ENCODE assay signal across 14 mouse cellular contexts in the genomic region with DNA sequence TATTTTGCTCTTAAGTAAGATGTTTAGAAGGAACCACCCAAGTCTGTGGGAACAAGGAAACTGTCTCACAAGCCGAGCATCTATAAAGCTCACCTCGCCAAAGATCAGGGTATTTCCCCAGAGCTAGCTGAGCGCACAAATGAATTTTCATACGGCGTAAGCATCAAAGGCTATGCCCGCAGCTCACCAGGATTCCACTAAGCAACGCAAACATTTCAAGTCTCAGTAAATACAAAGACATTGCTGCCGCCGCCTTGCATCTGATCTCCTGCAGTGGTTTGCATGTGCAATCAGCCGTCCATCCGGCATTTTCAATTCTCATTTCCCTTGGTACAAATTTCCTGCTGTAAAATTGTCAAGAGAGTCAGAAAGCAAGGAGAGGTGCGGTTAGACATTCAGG.
DNase-seq lines count a peak whose midpoint lies in the region; ATAC-seq and TF ChIP-seq lines count a peak whose summit lies in the region.
"Had no signal": no experiment of that assay in that cellular context is flagged by ENCODE, and none has a peak within 500 bp of the region (broad histone marks: within the 10 kb centered on the region; RNA-seq: fewer than 3 reads in every experiment).

No protein-coding gene starts in this region.

- H3K4me1 ChIP-seq in lung, embryonic 15.5 days: peaks cover 18% of the 10 kb centered on the region
- H3K4me1 ChIP-seq in forebrain, embryonic 11.5 days (replicated peaks; ENCODE audit: control insufficient read depth, insufficient read depth, low read length): peaks cover 6% of the 10 kb centered on the region; the same call in 1 of the 2 replicates
- H3K4me1 ChIP-seq in hindbrain, postnatal 0 days (ENCODE audit: insufficient read depth, low read length): peaks cover 11% of the 10 kb centered on the region
- 0 out of 2 replicates have a peak, but pooled peaks cover 3% of the 10 kb centered on the region for H3K4me1 ChIP-seq in midbrain, postnatal 0 days (ENCODE audit: insufficient read depth, low read length)
- H3K4me1 ChIP-seq: megakaryocyte, embryonic 14.5 days; neural tube, embryonic 12.5 days had no signal

- peak overlapping the region; percentile 48; the same call in 1 of the 2 replicates for H3K27ac ChIP-seq in lung, embryonic 15.5 days
- H3K27ac ChIP-seq in forebrain, embryonic 11.5 days (ENCODE audit: low read depth, low read length): peak overlapping the region; percentile 53; the same call in 1 of the 2 replicates
- peak overlapping the region; percentile 29; the same call in 1 of the 2 replicates for H3K27ac ChIP-seq in hindbrain, postnatal 0 days
- H3K27ac ChIP-seq in midbrain, postnatal 0 days (ENCODE audit: low read depth, low read length): 0 out of 2 replicates have a peak overlapping the region, but pooled peaks have one; percentile 18
- H3K27ac ChIP-seq: neural tube, embryonic 12.5 days; stomach, embryonic 15.5 days had no signal

- no peaks in the 10 kb centered on the region for H3K27me3 ChIP-seq in lung, embryonic 15.5 days
- H3K27me3 ChIP-seq in forebrain, embryonic 11.5 days (ENCODE audit: control insufficient read depth, insufficient read depth, low read length): no peaks in the 10 kb centered on the region
- no peaks in the 10 kb centered on the region for H3K27me3 ChIP-seq in hindbrain, postnatal 0 days (ENCODE audit: insufficient read depth, low read length)
- H3K27me3 ChIP-seq in midbrain, postnatal 0 days (ENCODE audit: insufficient read depth, low read length): no peaks in the 10 kb centered on the region
- H3K27me3 ChIP-seq: megakaryocyte, embryonic 14.5 days; neural tube, embryonic 12.5 days; stomach, embryonic 15.5 days had no signal

- H3K4me3 ChIP-seq in lung, embryonic 15.5 days: no peak overlapping the region
- H3K4me3 ChIP-seq in forebrain, embryonic 11.5 days (ENCODE audit: low read depth, low read length): no peak overlapping the region
- H3K4me3 ChIP-seq in hindbrain, postnatal 0 days (ENCODE audit: low read length): no peak overlapping the region
- H3K4me3 ChIP-seq in midbrain, postnatal 0 days (ENCODE audit: low read depth, low read length): no peak overlapping the region
- H3K4me3 ChIP-seq: megakaryocyte, embryonic 14.5 days; neural tube, embryonic 12.5 days; stomach, embryonic 15.5 days had no signal

- H3K4me2 ChIP-seq in lung, embryonic 15.5 days: no peak overlapping the region
- H3K4me2 ChIP-seq in forebrain, embryonic 11.5 days (ENCODE audit: low read depth, low read length, severe bottlenecking): no peak overlapping the region
- 0 out of 2 replicates have a peak overlapping the region, but pooled peaks have one; percentile 6 for H3K4me2 ChIP-seq in hindbrain, postnatal 0 days (ENCODE audit: low read depth, low read length)
- 0 out of 2 replicates have a peak overlapping the region, but pooled peaks have one; percentile 4 for H3K4me2 ChIP-seq in midbrain, postnatal 0 days (ENCODE audit: low read depth, low read length, poor library complexity, severe bottlenecking)
- H3K4me2 ChIP-seq: neural tube, embryonic 12.5 days; stomach, embryonic 15.5 days had no signal

- H3K9me3 ChIP-seq in lung, embryonic 15.5 days: no peaks in the 10 kb centered on the region
- H3K9me3 ChIP-seq in forebrain, embryonic 11.5 days (ENCODE audit: control insufficient read depth, low read length): no peaks in the 10 kb centered on the region
- no peaks in the 10 kb centered on the region for H3K9me3 ChIP-seq in hindbrain, postnatal 0 days (ENCODE audit: low read length)
- no peaks in the 10 kb centered on the region for H3K9me3 ChIP-seq in midbrain, postnatal 0 days (ENCODE audit: low read length)
- H3K9me3 ChIP-seq: megakaryocyte, embryonic 14.5 days; neural tube, embryonic 12.5 days; stomach, embryonic 15.5 days had no signal

- no peak for ATAC-seq in lung, embryonic 15.5 days (ENCODE audit: borderline replicate concordance, extremely low read depth, low FRiP score, low TSS enrichment)
- ATAC-seq in forebrain, embryonic 11.5 days (replicated peaks; ENCODE audit: low FRiP score): peak; percentile 37; the same call in 1 of the 2 replicates
- no peak for ATAC-seq in hindbrain, postnatal 0 days
- ATAC-seq in midbrain, postnatal 0 days (ENCODE audit: low FRiP score): peak; percentile 36; the same call in 1 of the 2 replicates

- DNase-seq in lung, adult 18-20 months: no peak
- DNase-seq in forebrain, embryonic 11.5 days (ENCODE audit: low spot score): no peak
- DNase-seq in hindbrain, postnatal 0 days (ENCODE audit: low spot score): no peak
- DNase-seq in midbrain, postnatal 0 days (ENCODE audit: low spot score): no peak
- no peak for DNase-seq in ovary, postnatal 36 days (ENCODE audit: low spot score)
- DNase-seq in B cell, adult 2 months: no peak
- DNase-seq: adrenal gland, postnatal 14 days; left cerebral cortex, postnatal 4 days; right cerebral cortex, postnatal 4 days; thymus, postnatal 4 days had no signal

- TF ChIP-seq CTCF in hindbrain, postnatal 0 days (IDR thresholded peaks at IDR 0.05; ENCODE audit: low read depth): no peak
- TF ChIP-seq CTCF in midbrain, postnatal 0 days (IDR thresholded peaks at IDR 0.05): no peak

- no peaks in the 10 kb centered on the region for H3K36me3 ChIP-seq in lung, embryonic 15.5 days
- no peaks in the 10 kb centered on the region for H3K36me3 ChIP-seq in forebrain, embryonic 11.5 days (ENCODE audit: control insufficient read depth, insufficient read depth, low read length)
- no peaks in the 10 kb centered on the region for H3K36me3 ChIP-seq in hindbrain, postnatal 0 days (ENCODE audit: insufficient read depth, low read length)
- no peaks in the 10 kb centered on the region for H3K36me3 ChIP-seq in midbrain, postnatal 0 days (ENCODE audit: insufficient read depth, low read length)
- H3K36me3 ChIP-seq: neural tube, embryonic 12.5 days; stomach, embryonic 15.5 days had no signal

- WGBS in lung, embryonic 15.5 days: 54% methylated on average over 12 of the region's 12 CpGs
- 32% methylated on average over 12 of the region's 12 CpGs for WGBS in forebrain, embryonic 11.5 days
- WGBS in hindbrain, postnatal 0 days: 24% methylated on average over 12 of the region's 12 CpGs
- 9% methylated on average over 12 of the region's 12 CpGs for WGBS in midbrain, postnatal 0 days

- H3K9ac ChIP-seq in lung, embryonic 15.5 days: no peak overlapping the region
- no peak overlapping the region for H3K9ac ChIP-seq in forebrain, embryonic 11.5 days (ENCODE audit: low read length)
- no peak overlapping the region for H3K9ac ChIP-seq in hindbrain, postnatal 0 days (replicated peaks; ENCODE audit: low read length)
- no peak overlapping the region for H3K9ac ChIP-seq in midbrain, postnatal 0 days (replicated peaks; ENCODE audit: low read length, poor library complexity, severe bottlenecking)
- H3K9ac ChIP-seq: neural tube, embryonic 12.5 days; stomach, embryonic 15.5 days had no signal

Comparison
In these comparisons a context has a peak if more than half of its experiments do, and no peak if none do; other contexts are left out.
1. ATAC-seq: peak in forebrain, embryonic 11.5 days (single experiment) and midbrain, postnatal 0 days (single experiment); none in lung, embryonic 15.5 days (single experiment) and hindbrain, postnatal 0 days (single experiment).
2. H3K4me2 ChIP-seq: peak in hindbrain, postnatal 0 days (single experiment) and midbrain, postnatal 0 days (single experiment); none in lung, embryonic 15.5 days (single experiment) and forebrain, embryonic 11.5 days (single experiment).
3. Peak in every context shown above with its lines, with median percentiles within 50 percentile points of each other: H3K27ac ChIP-seq.